Mouse (Mus musculus) CH12.LX (cell line): Measurements from ENCODE around the gene Akap5. TPM values are rescaled to one million over a fixed set of nuclear protein-coding genes. Genes with fewer than 3 reads are reported as not detected.

Experiments
- DNase-seq: peaks from one replicate; pipeline ENCODE4 v3.0.0-alpha.2; 2013; ENCODE audit errors: extremely low read depth
- H3K27ac ChIP-seq: 2 replicates; pipeline ENCODE4 v1.5.1; 2012; ENCODE audit warnings: low read depth, mild to moderate bottlenecking, control low read depth, moderate library complexity; ENCODE audit not compliant: insufficient read depth
- H3K27me3 ChIP-seq: replicated peaks from 2 replicates; pipeline ENCODE3; 2012; ENCODE audit warnings: inconsistent platforms
- H3K36me3 ChIP-seq, 2 experiments: replicated peaks in 1 of 2; 2 replicates each; pipeline versions ENCODE3 to v1.6.1; 2012; ENCODE audit warnings: inconsistent platforms in 1 of 2, low read length in 1 of 2, mild to moderate bottlenecking in 1 of 2, mixed read lengths in 1 of 2, moderate library complexity in 1 of 2; ENCODE audit not compliant: control insufficient read depth in 1 of 2, insufficient read depth in 1 of 2
- H3K4me1 ChIP-seq, 2 experiments: 2 replicates each; pipeline ENCODE4 v1.6.1; 2012; ENCODE audit warnings: inconsistent platforms in 1 of 2, moderate library complexity in 1 of 2; ENCODE audit not compliant: insufficient read depth in 2 of 2, control insufficient read depth in 1 of 2
- H3K4me2 ChIP-seq: 2 replicates; pipeline ENCODE4 v1.6.1; 2012; ENCODE audit warnings: low read depth, mild to moderate bottlenecking, control low read depth; ENCODE audit not compliant: poor library complexity, insufficient read depth, severe bottlenecking
- H3K4me3 ChIP-seq, 3 experiments: fragments of 150-350 bp in 1 of 3; sonication (generic) in 1 of 3; replicated peaks in 1 of 3; 2 replicates each; pipeline versions ENCODE3 to v1.5.1; 2011 to 2012; ENCODE audit warnings: low read depth in 2 of 3, low read length in 2 of 3, mild to moderate bottlenecking in 2 of 3, moderate library complexity in 2 of 3, control low read depth in 1 of 3, improper control_type of control experiment in 1 of 3, inconsistent platforms in 1 of 3, mixed read lengths in 1 of 3; ENCODE audit not compliant: poor library complexity in 1 of 3
- H3K79me2 ChIP-seq: replicated peaks from 2 replicates; pipeline ENCODE4 v1.6.1; 2012; ENCODE audit warnings: mild to moderate bottlenecking, moderate library complexity; ENCODE audit not compliant: control insufficient read depth, poor library complexity, insufficient read depth, severe bottlenecking; ENCODE audit errors: extremely low read depth
- H3K9ac ChIP-seq: 2 replicates; pipeline ENCODE4 v1.6.1; 2012; ENCODE audit warnings: low read depth, mild to moderate bottlenecking, control low read depth, moderate library complexity; ENCODE audit not compliant: insufficient read depth
- H3K9me3 ChIP-seq: replicated peaks from 2 replicates; pipeline ENCODE3; 2012; ENCODE audit warnings: low read length, inconsistent platforms, mixed read lengths
- BHLHE40 ChIP-seq: IDR thresholded peaks from 2 replicates; pipeline ENCODE4 v1.6.1; 2011; ENCODE audit warnings: mild to moderate bottlenecking, low read depth, low read length, improper control_type of control experiment
- CHD2 ChIP-seq: IDR thresholded peaks from 2 replicates; pipeline ENCODE4 v1.6.1; 2011; ENCODE audit warnings: low read length, improper control_type of control experiment
- CTCF ChIP-seq, 2 experiments: IDR thresholded peaks in 1 of 2; conservative IDR thresholded peaks in 1 of 2; 2 replicates each; pipeline ENCODE4 v1.5.1; 2011 to 2012; ENCODE audit warnings: low read depth in 2 of 2, low read length in 2 of 2, improper control_type of control experiment in 1 of 2, inconsistent platforms in 1 of 2, mild to moderate bottlenecking in 1 of 2, moderate library complexity in 1 of 2
- E2F4 ChIP-seq: IDR thresholded peaks from 2 replicates; pipeline ENCODE4 v1.6.1; 2011; ENCODE audit warnings: low read depth, low read length, improper control_type of control experiment; ENCODE audit not compliant: insufficient replicate concordance
- ELF1 ChIP-seq: IDR thresholded peaks from 2 replicates; pipeline ENCODE4 v1.6.1; 2014; ENCODE audit warnings: low read depth, mild to moderate bottlenecking, inconsistent platforms, low read length, improper control_type of control experiment
- EP300 ChIP-seq: IDR thresholded peaks from 2 replicates; pipeline ENCODE4 v1.6.1; 2011; ENCODE audit warnings: low read length, improper control_type of control experiment
- ETS1 ChIP-seq: conservative IDR thresholded peaks from 2 replicates; pipeline ENCODE4 v1.6.1; 2012; ENCODE audit warnings: low read depth, mild to moderate bottlenecking, inconsistent platforms, low read length, improper control_type of control experiment, moderate library complexity
- GABPA ChIP-seq: IDR thresholded peaks from 2 replicates; pipeline ENCODE4 v1.6.1; 2012; ENCODE audit warnings: low read depth, low read length, improper control_type of control experiment, inconsistent platforms; ENCODE audit not compliant: insufficient replicate concordance
- KAT2A ChIP-seq: IDR thresholded peaks from 2 replicates; pipeline ENCODE4 v1.6.1; 2012; ENCODE audit warnings: low read length, improper control_type of control experiment, inconsistent platforms; ENCODE audit not compliant: insufficient replicate concordance
- MAZ ChIP-seq: IDR thresholded peaks from 2 replicates; pipeline ENCODE4 v1.6.1; 2012; ENCODE audit warnings: low read depth, mild to moderate bottlenecking, inconsistent platforms, low read length, improper control_type of control experiment, moderate library complexity
- MXI1 ChIP-seq: IDR thresholded peaks from 2 replicates; pipeline ENCODE4 v1.6.1; 2011; ENCODE audit warnings: mild to moderate bottlenecking, low read depth, low read length, improper control_type of control experiment
- MYC ChIP-seq: IDR thresholded peaks from 2 replicates; pipeline ENCODE4 v1.6.1; 2011; ENCODE audit warnings: low read depth, mild to moderate bottlenecking, improper control_type of control experiment, low read length
- PAX5 ChIP-seq: IDR thresholded peaks from 2 replicates; pipeline ENCODE4 v1.6.1; 2012; ENCODE audit warnings: low read length, inconsistent platforms, mixed read lengths
- POLR2AphosphoS2 ChIP-seq: IDR thresholded peaks from 2 replicates; pipeline ENCODE4 v1.6.1; 2011; ENCODE audit warnings: low read depth, low read length, improper control_type of control experiment
- RAD21 ChIP-seq: IDR thresholded peaks from 2 replicates; pipeline ENCODE4 v1.6.1; 2011; ENCODE audit warnings: low read depth, mild to moderate bottlenecking, low read length, improper control_type of control experiment, moderate library complexity
- RCOR1 ChIP-seq: conservative IDR thresholded peaks from 2 replicates; pipeline ENCODE4 v1.6.1; 2012; ENCODE audit warnings: low read depth, mild to moderate bottlenecking, inconsistent platforms, low read length, improper control_type of control experiment
- SIN3A ChIP-seq: IDR thresholded peaks from 2 replicates; pipeline ENCODE4 v1.6.1; 2012; ENCODE audit warnings: low read length, improper control_type of control experiment, inconsistent platforms
- TCF12 ChIP-seq: IDR thresholded peaks from 2 replicates; pipeline ENCODE4 v1.6.1; 2014; ENCODE audit warnings: low read depth, mild to moderate bottlenecking, inconsistent platforms, low read length, improper control_type of control experiment
- USF1 ChIP-seq: IDR thresholded peaks from 2 replicates; pipeline ENCODE4 v1.6.1; 2014; ENCODE audit warnings: low read depth, mild to moderate bottlenecking, inconsistent platforms, low read length, improper control_type of control experiment
- ZC3H11A ChIP-seq: IDR thresholded peaks from 2 replicates; pipeline ENCODE4 v1.6.1; 2012; ENCODE audit warnings: low read depth, mild to moderate bottlenecking, inconsistent platforms, low read length, improper control_type of control experiment
- dilution Hi-C: fragments of 300-500 bp; cut with MboI; formaldehyde crosslinking; loops from 2 replicates; pipeline ENCODE4 v1.14.3; 2020; ENCODE audit warnings: low sequenced_read_pairs; ENCODE audit not compliant: extremely low pct_unique_long_range_greater_than_20kb, extremely low pct_ligation_motif_present
- in situ Hi-C: fragments of 300-500 bp; cut with MboI; formaldehyde crosslinking; loops from 3 replicates; pipeline ENCODE4 v1.14.3; 2019; ENCODE audit warnings: low sequenced_read_pairs, low pct_ligation_motif_present, low pct_unique_long_range_greater_than_20kb, mixed read lengths
- polyA plus RNA-seq: library from polyadenylated mRNA; unstranded; fragments of >175 nt; gene quantifications from 2 replicates; pipeline ENCODE4 v1.2.1, GENCODE M21; 2012; ENCODE audit warnings: low read depth; ENCODE audit not compliant: insufficient read length
- total RNA-seq, 2 experiments: library from RNA; depleted of rRNA; stranded (reverse); fragments of 300-350 nt in 1 of 2; fragments of >200 nt in 1 of 2; gene quantifications; 2 replicates each; pipeline ENCODE4 v1.2.3; 2012 to 2014

Gene Akap5
- total RNA-seq (2012; rRNA removed): 0.38 and 0.67 TPM in 2 replicates
- 0.27 and 0.32 TPM in 2 replicates for total RNA-seq (2014; rRNA removed)
- 0.76 and 0.89 TPM in 2 replicates for polyA plus RNA-seq

GRCm38 (mm10) chr12:76324679-76325431 is at the start of gene Akap5:
Gene Akap5 (plus strand): TSS chr12:76324891.
- DNase-seq: no peak
- peaks cover 37 to 88% of the 10 kb centered on the region in 2 experiments for H3K36me3 ChIP-seq
- no peaks in the 10 kb centered on the region for H3K9me3 ChIP-seq
- no peaks in the 10 kb centered on the region for H3K79me2 ChIP-seq
- dilution Hi-C loops (no loop called here), in situ Hi-C loops (loop anchor here (5.0 to 25.0 kb wide), 2 partner anchors 128 to 313 kb away; no protein-coding TSS in a partner anchor)
- H3K9ac ChIP-seq: no peak within 1 kb of the TSS
- no peak within 1 kb of the TSS for H3K27ac ChIP-seq
- no peak within 1 kb of the TSS for H3K4me2 ChIP-seq
- H3K27me3 ChIP-seq: no peaks in the 10 kb centered on the region
- no peak within 1 kb of the TSS for H3K4me3 ChIP-seq
- TF ChIP-seq USF1: no peak
- TF ChIP-seq, all 38 proteins: peak for 0
- H3K4me1 ChIP-seq: peaks cover 6 to 16% of the 10 kb centered on the region in 2 experiments; a peak in 2 of 4 replicates

- no peaks in the 10 kb centered on the region for H3K4me1 ChIP-seq
- dilution Hi-C loops (no loop called here), in situ Hi-C loops (no loop called here)
- H3K79me2 ChIP-seq: peaks cover 3% of the 10 kb centered on the region; the same call in 1 of the 2 replicates
- H3K36me3 ChIP-seq: peaks cover 61 to 100% of the 10 kb centered on the region in 2 experiments
- DNase-seq: no peak
- H3K27ac ChIP-seq: no peak overlapping the region
- no peaks in the 10 kb centered on the region for H3K9me3 ChIP-seq
- H3K9ac ChIP-seq: no peak overlapping the region
- no peaks in the 10 kb centered on the region for H3K27me3 ChIP-seq
- no peak for TF ChIP-seq CTCF (conservative IDR thresholded peaks at IDR 0.05 in 1 of 2, IDR thresholded peaks at IDR 0.05 in 1 of 2; ENCODE audit: low read depth in 2 of 2, low read length in 2 of 2)
- no peak for TF ChIP-seq SIN3A
- no peak for TF ChIP-seq ETS1
- no peak for TF ChIP-seq ELF1
- no peak for TF ChIP-seq GABPA
- no peak for TF ChIP-seq KAT2A
- no peak for TF ChIP-seq EP300
- TF ChIP-seq RAD21: no peak
- TF ChIP-seq E2F4: no peak
- TF ChIP-seq MXI1: no peak
- TF ChIP-seq MAZ: no peak
- no peak for TF ChIP-seq POLR2AphosphoS2
- TF ChIP-seq MYC: no peak
- TF ChIP-seq PAX5: no peak
- no peak for TF ChIP-seq RCOR1
- no peak for TF ChIP-seq TCF12
- no peak for TF ChIP-seq BHLHE40
- TF ChIP-seq CHD2: no peak
- TF ChIP-seq ZC3H11A: no peak
- no peak overlapping the region for H3K4me2 ChIP-seq
- H3K4me3 ChIP-seq: no peak overlapping the region
Measured at GRCm38 (mm10) chr12:76278209-76278608, 46.5 kb upstream of the Akap5 start.
